Mouse (Mus musculus) CD4-positive helper T cell, adult 2 months (primary cell): ENCODE data around the gene Gm5155.
"Not testable (repeated sequence)": the region's sequence is repeated elsewhere in the genome, so short reads cannot be mapped to it uniquely, and the experiment has no call there.

Source experiments
- DNase-seq: peaks from one replicate; pipeline ENCODE4 v3.0.0-alpha.2; 2012; ENCODE audit warnings: low read depth, missing footprints, low spot score

Gm5155 gene

DNA sequence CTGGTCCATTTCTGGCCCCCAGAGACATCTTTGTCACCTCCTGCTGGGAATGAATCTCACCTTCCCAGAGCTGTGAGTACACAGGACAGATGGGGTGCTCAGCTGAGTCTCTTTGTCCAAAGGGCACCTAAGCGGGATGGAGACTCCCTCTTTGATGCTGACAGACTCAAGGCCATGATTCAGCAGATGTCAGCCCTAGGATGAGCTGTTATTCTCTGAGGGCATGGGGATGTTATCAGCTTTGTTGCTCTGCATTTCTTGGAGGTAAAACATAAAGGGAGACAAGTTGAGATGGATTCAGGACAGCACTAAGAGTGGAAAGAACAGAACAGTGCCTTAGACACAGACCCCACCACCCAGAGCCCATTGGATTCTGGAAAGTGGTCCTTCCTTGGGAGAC, at the start of gene Gm5155:
TSS of gene Gm5155 (plus strand) at position 301 of the 400 bp plus-strand sequence.
- DNase-seq, result no peak

DNA sequence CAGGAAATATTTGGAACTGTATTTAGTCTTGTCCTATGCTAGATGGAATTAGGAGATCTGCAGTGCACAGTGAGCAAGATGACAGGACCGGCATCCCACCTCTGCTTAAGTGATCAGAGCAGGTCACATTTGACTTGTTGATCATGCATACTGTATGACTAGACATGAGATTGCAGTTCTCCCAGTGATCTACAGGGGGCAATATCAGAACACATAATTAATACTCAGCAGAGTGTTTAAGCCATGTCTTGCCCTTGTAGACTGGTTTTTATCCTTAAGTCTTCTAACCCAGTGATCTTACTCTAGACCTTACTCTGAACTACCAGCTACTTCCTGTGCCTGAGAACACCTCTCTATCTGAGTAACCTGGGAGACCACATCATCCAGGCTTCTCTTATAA, 791 bp upstream of the Gm5155 start:
- no peak for DNase-seq

GRCm38 (mm10) chr7:17895341-17895740, 23.8 kb downstream of the Gm5155 start:
- not testable (repeated sequence) for DNase-seq

GRCm38 (mm10) chr7:17903146-17903915, 31.8 kb downstream of the Gm5155 start:
- no peak for DNase-seq
